Mouse (Mus musculus) lung, postnatal 0 days (tissue): ENCODE data around the gene Rpl22l1.

ENCODE experiments used
- CTCF ChIP-seq: IDR thresholded peaks from 2 replicates; pipeline ENCODE4 v1.5.1; 2016; ENCODE audit warnings: antibody characterized with exemption, mild to moderate bottlenecking
- EP300 ChIP-seq: IDR thresholded peaks from 2 replicates; pipeline ENCODE4 v1.6.1; 2016; ENCODE audit warnings: antibody characterized with exemption, mild to moderate bottlenecking, control low read depth

GRCm38 (mm10) chr3:28780994-28781393 lies 24.2 kb upstream of the Rpl22l1 start, which contains the start of gene Eif5a2:
- TF ChIP-seq CTCF (no peak), EP300 (no peak)
